Mouse (Mus musculus) embryo, embryonic 10.5 days (tissue): Measurements from ENCODE around the gene Casp7.

Source experiments
- DNase-seq: peaks from one replicate; pipeline ENCODE4 v3.0.0-alpha.2; 2015; ENCODE audit warnings: low spot score

Gene Casp7

DNA sequence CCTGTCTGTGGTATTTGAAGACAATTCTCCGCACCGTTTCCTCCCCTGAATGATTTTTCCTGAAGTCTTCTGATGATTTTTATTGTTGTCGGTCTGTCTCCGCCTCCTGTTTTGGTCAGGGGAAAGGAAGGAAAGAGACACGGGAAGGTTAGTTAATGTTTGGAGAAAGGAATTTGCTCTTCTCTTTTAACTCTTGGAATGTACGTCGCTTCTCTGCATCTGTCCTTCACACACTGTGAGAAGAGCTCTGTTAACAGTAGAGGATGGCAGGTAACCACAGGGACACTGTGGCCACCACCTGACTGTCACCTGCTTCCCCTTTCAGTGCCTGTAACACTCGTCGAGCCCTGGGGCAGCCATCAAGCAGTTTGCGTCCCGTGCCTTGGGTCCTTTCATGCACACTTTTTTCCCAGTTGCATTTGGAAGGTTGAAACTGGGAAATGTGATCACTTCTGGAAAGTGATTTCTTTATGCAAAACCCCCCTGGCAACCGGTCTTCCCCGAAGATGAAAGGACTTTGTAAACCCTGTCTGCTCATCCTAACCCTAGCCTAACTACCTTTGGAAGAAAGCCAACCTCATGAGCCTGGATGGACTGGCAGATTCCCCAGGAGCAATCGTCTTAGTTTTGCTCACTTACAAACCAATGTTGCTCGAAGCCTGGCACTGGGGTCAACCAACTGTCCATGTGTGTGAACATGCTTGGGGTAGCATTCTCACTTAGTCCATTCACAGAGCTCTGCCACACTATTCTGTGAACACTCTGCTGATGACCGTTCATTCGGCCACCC is 27.9 kb downstream of the Casp7 start:
- DNase-seq = no peak

- no peak for DNase-seq
Observed at GRCm38 (mm10) chr19:56425492-56425891, 28.6 kb downstream of the Casp7 start.

DNA sequence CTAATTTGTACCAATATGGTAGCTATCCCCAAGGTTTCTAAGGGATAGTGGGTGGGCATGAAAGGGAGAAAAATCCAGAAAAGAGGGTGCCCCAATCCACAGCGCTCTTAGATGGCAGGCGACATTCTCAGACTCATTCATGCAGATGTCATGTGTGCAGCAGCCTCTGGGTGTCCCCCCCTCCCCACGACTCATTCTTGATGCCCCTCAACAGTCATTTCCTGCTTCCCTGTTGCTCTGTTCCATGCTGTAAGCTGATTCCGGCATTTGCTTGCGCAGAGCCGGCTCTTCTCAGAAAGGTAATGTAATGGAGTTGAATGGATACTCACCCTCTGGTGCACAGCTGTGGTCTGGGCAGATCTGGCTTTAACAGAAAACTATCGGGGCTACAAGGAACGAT is 33.4 kb downstream of the Casp7 start:
- peak; percentile 31 for DNase-seq

- no peak for DNase-seq
Observed at GRCm38 (mm10) chr19:56432706-56433105, 35.8 kb downstream of the Casp7 start.

- no peak for DNase-seq
Observed at GRCm38 (mm10) chr19:56433581-56433980, 36.7 kb downstream of the Casp7 start.

DNA sequence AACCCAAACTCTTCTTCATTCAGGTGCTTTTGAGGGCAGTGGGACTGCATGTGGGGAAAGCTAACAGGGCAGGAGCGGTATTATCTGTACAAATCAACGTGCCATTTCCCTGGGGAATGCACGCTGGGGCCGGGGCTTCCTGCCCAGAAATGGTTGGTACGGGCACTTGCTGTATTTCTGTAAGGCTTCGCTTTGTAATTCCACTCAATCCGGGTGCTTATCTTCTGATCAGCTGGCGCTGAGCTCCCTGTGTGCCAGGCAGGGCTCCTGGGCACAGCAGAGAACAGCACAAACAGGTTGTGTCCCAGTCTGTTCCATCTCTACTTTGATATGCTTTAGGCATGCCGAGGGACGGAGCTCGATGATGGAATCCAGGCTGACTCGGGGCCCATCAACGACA is 39.5 kb downstream of the Casp7 start:
- no peak for DNase-seq

- no peak for DNase-seq
Observed at GRCm38 (mm10) chr19:56438357-56439071, 41.6 kb downstream of the Casp7 start.

- DNase-seq = no peak
Observed at GRCm38 (mm10) chr19:56439072-56439434, 42.1 kb downstream of the Casp7 start.

DNA sequence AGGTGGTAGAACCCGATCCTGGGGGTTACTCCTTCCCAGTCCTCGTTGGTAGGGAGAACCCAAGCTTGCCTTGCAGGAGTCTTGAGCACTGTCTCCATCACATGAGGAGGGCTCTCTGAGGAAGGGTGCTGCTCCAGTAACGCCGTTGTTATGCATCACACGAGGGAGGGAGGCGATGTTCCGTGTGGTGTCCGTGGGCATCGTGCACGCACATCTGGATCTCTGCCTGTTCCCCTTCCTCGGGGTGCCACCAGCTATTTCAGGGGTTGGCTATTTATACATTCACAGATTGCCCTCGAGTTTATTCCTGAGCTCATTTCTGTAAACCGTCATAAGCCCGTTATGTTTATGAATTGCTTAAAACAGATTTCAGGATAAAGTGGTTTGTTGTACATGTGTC is 46.5 kb downstream of the Casp7 start:
- no peak for DNase-seq

DNA sequence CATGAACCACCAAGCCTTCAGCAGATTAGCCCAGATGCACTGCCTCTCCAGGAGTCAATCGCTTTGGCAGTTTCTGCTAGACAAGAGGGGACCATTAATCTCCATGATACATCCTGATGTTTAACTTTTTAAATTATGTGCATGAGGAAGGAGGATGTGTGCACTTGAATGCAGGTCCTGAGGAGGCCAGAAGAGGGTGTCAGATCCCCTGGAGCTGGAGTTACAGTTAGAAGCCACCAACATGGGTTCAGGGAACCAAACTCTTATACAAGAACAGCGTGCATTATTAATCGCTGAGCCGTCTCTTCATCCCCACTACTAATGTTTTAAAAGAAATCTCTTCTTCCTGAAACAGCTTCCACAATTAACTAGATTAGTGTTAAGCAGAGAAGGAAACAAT is 51.9 kb downstream of the Casp7 start:
- no peak for DNase-seq

DNA sequence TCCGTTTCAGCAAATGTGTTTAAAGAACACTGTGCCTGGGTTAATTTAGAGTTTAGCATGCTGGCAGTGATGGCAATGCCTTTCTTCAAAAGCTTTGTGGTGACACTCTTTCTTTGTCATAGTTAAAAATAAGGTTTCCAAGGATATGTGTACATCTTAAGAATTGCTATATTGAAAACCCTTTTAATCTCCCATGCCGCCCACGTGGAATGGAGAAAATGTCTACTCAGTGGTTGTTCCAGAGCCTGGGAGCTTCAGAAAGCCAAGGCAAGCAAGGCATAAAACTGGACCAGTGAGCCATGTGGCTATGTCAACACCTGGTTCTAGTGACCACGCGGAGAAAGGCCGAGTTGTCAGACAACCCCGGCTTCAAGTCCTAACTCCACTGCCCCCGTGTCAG is 52.6 kb downstream of the Casp7 start:
- DNase-seq = no peak

DNA sequence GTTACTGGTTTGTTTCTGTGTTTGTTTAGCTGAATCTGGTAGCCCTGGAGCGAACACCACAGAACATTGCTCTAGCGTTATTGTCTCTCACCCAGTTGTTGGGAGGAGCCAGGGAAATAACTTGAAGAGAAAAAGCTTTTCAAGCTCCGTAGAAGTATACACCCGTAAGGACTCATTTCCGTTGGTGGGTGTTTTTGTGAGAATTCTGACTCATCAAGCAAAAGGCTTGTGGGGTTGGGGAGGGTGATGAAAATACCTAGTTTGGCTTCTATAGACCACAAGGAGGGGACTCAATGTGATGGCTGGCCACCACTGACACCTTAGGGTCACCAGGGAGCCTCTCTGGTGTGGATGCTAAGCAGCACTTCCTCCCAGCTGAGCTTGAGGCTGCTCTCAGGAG is 54.0 kb downstream of the Casp7 start:
- no peak for DNase-seq

GRCm38 (mm10) chr19:56451867-56452266 is 54.9 kb downstream of the Casp7 start:
- DNase-seq = no peak

- DNase-seq = no peak
Observed at GRCm38 (mm10) chr19:56452421-56452820, 55.5 kb downstream of the Casp7 start.

GRCm38 (mm10) chr19:56454862-56455261 is 57.9 kb downstream of the Casp7 start:
- DNase-seq = no peak

- DNase-seq = no peak
Observed at GRCm38 (mm10) chr19:56455369-56455768, 58.4 kb downstream of the Casp7 start.

GRCm38 (mm10) chr19:56457569-56457968 is 60.6 kb downstream of the Casp7 start:
- DNase-seq = no peak

GRCm38 (mm10) chr19:56459154-56460050 is 62.5 kb downstream of the Casp7 start:
- DNase-seq = no peak

- no peak for DNase-seq
Observed at GRCm38 (mm10) chr19:56460241-56460640, 63.3 kb downstream of the Casp7 start.

DNA sequence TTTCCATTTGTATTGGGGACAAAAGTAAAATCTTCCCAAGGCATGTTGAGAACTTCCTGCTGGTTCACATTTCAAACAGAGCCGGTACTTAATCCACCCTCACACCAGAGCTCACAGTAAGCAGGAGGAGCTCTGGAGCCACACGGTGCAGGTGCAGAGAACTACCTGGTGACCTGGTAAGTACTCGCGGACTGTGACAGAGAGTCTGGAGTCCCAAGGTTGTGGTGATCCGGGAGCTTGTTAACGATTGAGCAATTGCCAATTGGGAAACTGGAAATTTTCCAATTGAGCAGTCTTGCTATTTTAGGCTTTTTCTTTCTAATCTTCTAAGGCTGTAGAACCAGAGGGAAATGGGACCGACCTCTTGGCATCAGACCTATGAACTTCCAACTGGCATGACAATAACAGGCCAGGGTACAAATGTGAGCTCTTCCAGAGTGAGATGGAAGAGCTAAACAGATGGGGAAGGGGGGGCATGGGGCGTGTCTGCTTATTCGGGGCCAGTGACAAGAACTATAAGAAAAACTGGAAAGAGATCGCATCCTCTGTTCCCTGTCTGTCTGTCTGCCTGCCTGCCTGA is 64.7 kb downstream of the Casp7 start, which contains the start of gene Plekhs1:
Gene Plekhs1 (plus strand): TSS at position 119 of the 580 bp plus-strand sequence.
- no peak for DNase-seq

DNA sequence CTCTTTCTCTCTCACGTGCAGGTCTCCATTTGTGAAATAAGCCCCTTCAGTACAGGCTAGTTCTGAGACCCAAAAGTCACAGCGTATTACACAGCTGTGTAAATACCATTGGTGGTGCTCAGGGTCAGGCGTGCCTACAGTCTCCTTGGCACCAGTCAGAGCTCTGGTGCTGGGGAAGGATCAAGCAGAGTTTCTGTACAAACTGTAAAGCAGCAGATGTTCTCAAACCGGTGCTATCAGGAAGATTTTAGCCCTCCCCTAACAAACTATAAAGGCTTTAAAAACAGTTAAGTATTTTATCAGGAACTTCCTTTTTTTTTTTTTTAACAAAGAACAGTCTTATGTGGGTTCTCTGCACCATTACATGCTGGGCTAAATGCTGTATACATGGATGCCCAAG is 65.9 kb downstream of the Casp7 start:
- DNase-seq = no peak

- DNase-seq = no peak
Observed at GRCm38 (mm10) chr19:56466486-56466885, 69.6 kb downstream of the Casp7 start.
